ENCODE assay signal across 9 mouse cellular contexts in the genomic region with DNA sequence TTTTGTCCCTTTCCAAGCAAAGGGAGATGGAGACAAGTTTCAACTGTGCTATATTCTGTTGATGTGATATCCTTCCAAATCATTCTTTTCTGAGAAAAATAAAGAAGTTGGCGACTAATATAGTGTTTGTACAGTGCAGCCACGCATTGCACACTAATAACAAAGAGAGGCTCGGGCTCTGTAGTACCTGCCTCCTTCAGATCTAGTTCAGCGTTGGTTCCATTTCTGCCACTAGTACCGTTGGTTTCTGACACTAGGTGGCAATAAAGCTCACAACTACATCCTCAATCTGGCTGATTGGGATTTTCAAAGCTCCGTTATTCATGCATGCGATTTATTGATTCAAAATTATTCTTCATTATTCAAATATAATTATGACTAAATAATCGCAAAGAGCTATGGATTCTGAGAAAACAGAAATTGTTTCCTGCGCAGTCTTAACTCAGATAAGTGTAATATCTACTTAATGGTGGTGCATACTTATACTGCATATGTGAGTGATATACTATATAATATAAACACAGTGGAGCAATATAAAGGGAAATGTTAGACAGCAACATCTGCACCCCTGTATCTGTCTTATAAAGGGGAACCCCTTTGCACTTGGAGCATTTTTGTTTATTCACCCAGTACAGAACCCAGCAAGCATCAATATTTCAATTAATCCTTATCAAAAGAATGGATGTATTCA. TPM values are rescaled to one million over a fixed set of nuclear protein-coding genes. Genes with fewer than 3 reads are reported as not detected.
DNase-seq lines count a peak whose midpoint lies in the region; ATAC-seq lines count a peak whose summit lies in the region.
"Had no signal": no experiment of that assay in that cellular context is flagged by ENCODE, and none has a peak within 500 bp of the region (broad histone marks: within the 10 kb centered on the region; RNA-seq: fewer than 3 reads in every experiment).

No protein-coding gene starts in this region.

- WGBS in forebrain, embryonic 13.5 days, result 29% methylated on average over 9 of the region's 9 CpGs

- H3K27ac ChIP-seq in forebrain, embryonic 13.5 days, result no peak overlapping the region
- H3K27ac ChIP-seq: stomach, embryonic 15.5 days had no signal

- no peak overlapping the region for H3K4me2 ChIP-seq in forebrain, embryonic 13.5 days
- H3K4me2 ChIP-seq: stomach, embryonic 15.5 days had no signal

- H3K27me3 ChIP-seq in forebrain, embryonic 13.5 days, result no peaks in the 10 kb centered on the region
- H3K27me3 ChIP-seq: stomach, embryonic 15.5 days had no signal

- no peak overlapping the region for H3K9ac ChIP-seq in forebrain, embryonic 13.5 days
- H3K9ac ChIP-seq: stomach, embryonic 15.5 days had no signal

- H3K36me3 ChIP-seq in forebrain, embryonic 13.5 days (ENCODE audit: poor library complexity, severe bottlenecking), result no peaks in the 10 kb centered on the region
- H3K36me3 ChIP-seq: stomach, embryonic 15.5 days had no signal

- ATAC-seq in forebrain, embryonic 13.5 days, result peak; percentile 87

- peak; percentile 15 for DNase-seq in kidney, adult 18-20 months
- DNase-seq in kidney, adult 11 months, result no peak
- DNase-seq in adrenal gland, postnatal 14 days, result peak; percentile 29
- DNase-seq in kidney, adult 9 months, result peak; percentile 61
- peak; percentile 45 for DNase-seq in lung, postnatal 10 days
- DNase-seq in right cerebral cortex, postnatal 10 days (ENCODE audit: low spot score in 2 of 2), result peak; percentile 66 to 68
- DNase-seq in spleen, postnatal 14 days (ENCODE audit: low spot score in 2 of 2), result no peak

- H3K9me3 ChIP-seq in forebrain, embryonic 13.5 days (replicated peaks), result no peaks in the 10 kb centered on the region
- H3K9me3 ChIP-seq: stomach, embryonic 15.5 days had no signal

- no peaks in the 10 kb centered on the region for H3K4me1 ChIP-seq in forebrain, embryonic 13.5 days
- H3K4me1 ChIP-seq: stomach, embryonic 15.5 days had no signal

- H3K4me3 ChIP-seq in forebrain, embryonic 13.5 days, result no peak overlapping the region
- H3K4me3 ChIP-seq: stomach, embryonic 15.5 days had no signal

RNA-seq across cellular contexts. Expression of gene Tmx4, which starts 37.5 kb away (rescaled TPM):
- total RNA-seq in adrenal gland, postnatal 14 days (2021), result 31.0 and 31.2 TPM in 2 replicates
- 57.8 and 69.1 TPM in 2 replicates for polyA plus RNA-seq in forebrain, embryonic 13.5 days (2015; fragmentation: Nextera tagmentation; extraction: Ambion mirVana)

Comparison
In these comparisons a context has a peak if more than half of its experiments do, and no peak if none do; other contexts are left out.
1. DNase-seq: peak in kidney, adult 18-20 months (single experiment), adrenal gland, postnatal 14 days (single experiment), kidney, adult 9 months (single experiment), lung, postnatal 10 days (single experiment) and right cerebral cortex, postnatal 10 days (2 of 2); none in kidney, adult 11 months (single experiment) and spleen, postnatal 14 days (0 of 2).